Mouse (Mus musculus) lung, embryonic 16.5 days (tissue): ENCODE data around the gene Rab11b. TPM values are rescaled to one million over a fixed set of nuclear protein-coding genes. Genes with fewer than 3 reads are reported as not detected.
A peak's percentile ranks its signal among the peaks of the same experiment; 100 is the strongest.

Experiments used
- ATAC-seq: fragments of 200-750 bp; cut with Nextera tagmentation; 2 replicates; pipeline ENCODE4 v1.8.0; 2017; ENCODE audit warnings: low read depth, mild to moderate bottlenecking, moderate library complexity
- H3K27ac ChIP-seq: fragments of 300-500 bp; sonication (generic); 2 replicates; pipeline ENCODE4 v1.5.1; 2014; ENCODE audit warnings: mild to moderate bottlenecking, control low read depth, low read length
- H3K27me3 ChIP-seq: fragments of 300-500 bp; sonication (generic); 2 replicates; pipeline ENCODE4 v1.6.1; 2014; ENCODE audit warnings: low read depth, low read length, mixed read lengths; ENCODE audit not compliant: control insufficient read depth, insufficient read depth
- H3K36me3 ChIP-seq: fragments of 300-500 bp; sonication (generic); 2 replicates; pipeline ENCODE4 v1.6.1; 2014; ENCODE audit warnings: low read length; ENCODE audit not compliant: control insufficient read depth, insufficient read depth
- H3K4me1 ChIP-seq: fragments of 300-500 bp; sonication (generic); replicated peaks from 2 replicates; pipeline ENCODE4 v1.6.1; 2014; ENCODE audit warnings: low read length, mixed read lengths; ENCODE audit not compliant: control insufficient read depth, insufficient read depth
- H3K4me2 ChIP-seq: fragments of 300-500 bp; sonication (generic); 2 replicates; pipeline ENCODE4 v1.6.1; 2014; ENCODE audit warnings: low read depth, low read length, control low read depth
- H3K4me3 ChIP-seq: fragments of 300-500 bp; sonication (generic); 2 replicates; pipeline ENCODE4 v1.5.1; 2014; ENCODE audit warnings: mild to moderate bottlenecking, low read length, control low read depth
- H3K9ac ChIP-seq: fragments of 300-500 bp; sonication (generic); 2 replicates; pipeline ENCODE4 v1.6.1; 2014; ENCODE audit warnings: low read length, control low read depth
- H3K9me3 ChIP-seq: fragments of 300-500 bp; sonication (generic); 2 replicates; pipeline ENCODE4 v1.6.1; 2016; ENCODE audit warnings: low read length; ENCODE audit not compliant: control insufficient read depth
- WGBS: fragments of 180-500 bp; shearing (Covaris S2); extraction: QIAGEN DNeasy Blood & Tissue Kit; methylation state at CpG from one replicate; pipeline ENCODE4 v1.1.7; 2014; 5-methylcytosine and 5-hydroxymethylcytosine counted together
- polyA plus RNA-seq: library from polyadenylated mRNA; unstranded; fragments of >200 nt; fragmentation: Nextera tagmentation; extraction: Ambion mirVana; gene quantifications from 2 replicates; pipeline ENCODE4 v1.2.1, GENCODE M21; 2015

Gene Rab11b
- 279 and 289 TPM in 2 replicates for polyA plus RNA-seq

GRCm38 (mm10) chr17:33760255-33761165 lies at the start of gene Rab11b:
TSS of gene Rab11b (minus strand) at chr17:33760530.
- H3K4me3 ChIP-seq: peak within 1 kb of the TSS; percentile 72
- no peaks in the 10 kb centered on the region for H3K36me3 ChIP-seq
- peak within 1 kb of the TSS; percentile 69 for H3K4me2 ChIP-seq
- H3K4me1 ChIP-seq: peaks cover 36% of the 10 kb centered on the region
- H3K27me3 ChIP-seq: no peaks in the 10 kb centered on the region
- peak within 1 kb of the TSS; percentile 95 for H3K9ac ChIP-seq
- WGBS: 3% methylated on average over 35 of the region's 35 CpGs
- no peaks in the 10 kb centered on the region for H3K9me3 ChIP-seq
- peak; percentile 99 for ATAC-seq
- peak within 1 kb of the TSS; percentile 99 for H3K27ac ChIP-seq

- no peak for ATAC-seq
- H3K27me3 ChIP-seq: no peaks in the 10 kb centered on the region
- peaks cover 11% of the 10 kb centered on the region for H3K4me1 ChIP-seq
- no peak overlapping the region for H3K4me2 ChIP-seq
- no peak overlapping the region for H3K4me3 ChIP-seq
- whole genome bisulfite sequencing: 26% methylated on average over 10 of the region's 10 CpGs
- H3K9me3 ChIP-seq: no peaks in the 10 kb centered on the region
- peak overlapping the region; percentile 30; the same call in 1 of the 2 replicates for H3K9ac ChIP-seq
- H3K36me3 ChIP-seq: no peaks in the 10 kb centered on the region
- H3K27ac ChIP-seq: no peak overlapping the region
Observed at GRCm38 (mm10) chr17:33808192-33808591, 47.9 kb upstream of the Rab11b start.

- no peaks in the 10 kb centered on the region for H3K9me3 ChIP-seq
- no peak overlapping the region for H3K4me3 ChIP-seq
- H3K27ac ChIP-seq: no peak overlapping the region
- no peak overlapping the region for H3K4me2 ChIP-seq
- H3K27me3 ChIP-seq: no peaks in the 10 kb centered on the region
- H3K9ac ChIP-seq: no peak overlapping the region
- 47% methylated on average over 8 of the region's 9 CpGs for WGBS
- no peak for ATAC-seq
- no peaks in the 10 kb centered on the region for H3K36me3 ChIP-seq
- peaks cover 9% of the 10 kb centered on the region for H3K4me1 ChIP-seq
Observed at GRCm38 (mm10) chr17:33807181-33807888, 47.0 kb upstream of the Rab11b start.

DNA sequence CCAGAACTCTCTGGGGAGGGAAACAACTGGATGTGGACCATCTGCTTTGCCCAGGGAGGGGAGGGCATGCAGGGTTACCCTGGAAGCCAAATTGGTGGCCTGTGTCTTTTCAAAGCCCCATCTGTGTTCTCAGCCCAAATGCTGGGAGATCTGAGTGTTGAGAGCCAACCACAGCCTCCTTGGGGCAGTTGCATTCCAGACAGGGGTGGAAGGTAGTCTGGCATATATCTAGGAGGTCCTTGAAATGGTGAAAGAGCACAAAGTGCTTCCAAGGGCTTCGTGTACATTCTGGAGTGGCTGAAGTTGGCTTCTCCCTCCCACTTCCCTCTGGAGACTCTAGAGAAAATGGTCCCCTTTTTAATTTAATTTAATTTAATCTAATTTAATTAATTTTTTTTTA lies 44.4 kb upstream of the Rab11b start:
- Histone ChIP-seq H3K9me3 (no peaks in the 10 kb centered on the region), H3K9ac (no peak overlapping the region), H3K27me3 (no peaks in the 10 kb centered on the region), H3K27ac (peak overlapping the region; percentile 82), H3K4me3 (no peak overlapping the region), H3K36me3 (no peaks in the 10 kb centered on the region), H3K4me2 (no peak overlapping the region), H3K4me1 (0 out of 2 replicates have a peak, but pooled peaks cover 2% of the 10 kb centered on the region)
- 25% methylated on average over 1 of the region's 1 CpGs for WGBS
- peak; percentile 90 for ATAC-seq

DNA sequence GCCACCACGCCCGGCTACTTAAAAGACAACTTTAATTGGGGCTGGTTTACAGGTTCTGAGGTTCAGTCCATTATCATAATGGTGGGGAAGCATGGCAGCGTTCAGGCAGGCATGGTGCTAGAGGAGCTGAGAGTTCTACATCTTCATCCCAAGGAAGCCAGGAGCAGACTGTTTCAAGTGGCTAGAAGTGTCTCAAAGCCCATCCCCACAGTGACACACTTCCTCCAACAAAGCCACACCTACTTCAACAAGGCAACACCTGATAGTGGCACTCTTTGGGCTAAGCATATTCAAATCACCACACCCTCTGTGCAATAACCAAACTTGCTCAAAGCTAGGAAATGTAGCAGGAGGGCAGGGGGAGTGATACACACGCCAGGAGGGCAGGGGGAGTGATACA lies 43.9 kb upstream of the Rab11b start:
- H3K36me3 ChIP-seq: no peaks in the 10 kb centered on the region
- 56% methylated on average over 4 of the region's 4 CpGs for WGBS
- no peaks in the 10 kb centered on the region for H3K27me3 ChIP-seq
- H3K4me1 ChIP-seq: 0 out of 2 replicates have a peak, but pooled peaks cover 2% of the 10 kb centered on the region
- no peaks in the 10 kb centered on the region for H3K9me3 ChIP-seq
- no peak overlapping the region for H3K4me2 ChIP-seq
- peak; percentile 69 for ATAC-seq
- H3K4me3 ChIP-seq: no peak overlapping the region
- H3K27ac ChIP-seq: peak overlapping the region; percentile 82
- H3K9ac ChIP-seq: no peak overlapping the region

DNA sequence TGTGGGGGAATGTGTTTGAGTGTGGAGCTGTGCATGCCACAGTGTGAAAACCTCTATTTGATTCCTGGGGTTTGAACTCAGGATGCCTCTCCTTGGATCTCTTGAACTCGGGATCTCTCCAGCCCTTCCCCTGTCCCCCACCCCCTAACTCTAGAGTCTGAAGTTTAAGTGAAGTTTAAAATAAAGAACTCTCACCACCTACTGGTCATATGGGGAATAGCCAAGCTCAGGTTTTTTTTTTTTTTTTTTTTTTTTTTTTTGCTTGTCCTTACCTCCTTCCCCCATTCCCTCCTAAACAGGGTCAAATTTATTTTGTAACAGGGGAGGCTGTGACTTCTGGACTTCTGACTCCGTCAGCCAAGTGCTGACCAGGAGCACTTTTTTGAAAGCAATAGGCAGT lies 41.9 kb upstream of the Rab11b start:
- no peak overlapping the region for H3K27ac ChIP-seq
- WGBS: 2% methylated on average over 2 of the region's 2 CpGs
- 0 out of 2 replicates have a peak, but pooled peaks cover 2% of the 10 kb centered on the region for H3K4me1 ChIP-seq
- H3K9me3 ChIP-seq: no peaks in the 10 kb centered on the region
- no peak overlapping the region for H3K4me3 ChIP-seq
- H3K36me3 ChIP-seq: no peaks in the 10 kb centered on the region
- H3K27me3 ChIP-seq: no peaks in the 10 kb centered on the region
- no peak overlapping the region for H3K9ac ChIP-seq
- no peak overlapping the region for H3K4me2 ChIP-seq
- ATAC-seq: no peak

- Histone ChIP-seq H3K27me3 (no peaks in the 10 kb centered on the region), H3K4me1 (no peaks in the 10 kb centered on the region), H3K4me3 (no peak overlapping the region), H3K27ac (no peak overlapping the region), H3K36me3 (no peaks in the 10 kb centered on the region), H3K9me3 (no peaks in the 10 kb centered on the region), H3K4me2 (no peak overlapping the region), H3K9ac (no peak overlapping the region)
- ATAC-seq: no peak
- WGBS: 26% methylated on average over 1 of the region's 1 CpGs
Observed at GRCm38 (mm10) chr17:33799277-33799676, 38.9 kb upstream of the Rab11b start.

- no peaks in the 10 kb centered on the region for H3K9me3 ChIP-seq
- ATAC-seq: no peak
- H3K4me3 ChIP-seq: no peak overlapping the region
- no peak overlapping the region for H3K27ac ChIP-seq
- no peaks in the 10 kb centered on the region for H3K4me1 ChIP-seq
- no peaks in the 10 kb centered on the region; the same call in 1 of the 2 replicates for H3K27me3 ChIP-seq
- H3K4me2 ChIP-seq: no peak overlapping the region
- no peaks in the 10 kb centered on the region for H3K36me3 ChIP-seq
- no peak overlapping the region for H3K9ac ChIP-seq
- WGBS: 42% methylated on average over 3 of the region's 3 CpGs
Observed at GRCm38 (mm10) chr17:33798306-33798705, 38.0 kb upstream of the Rab11b start.

DNA sequence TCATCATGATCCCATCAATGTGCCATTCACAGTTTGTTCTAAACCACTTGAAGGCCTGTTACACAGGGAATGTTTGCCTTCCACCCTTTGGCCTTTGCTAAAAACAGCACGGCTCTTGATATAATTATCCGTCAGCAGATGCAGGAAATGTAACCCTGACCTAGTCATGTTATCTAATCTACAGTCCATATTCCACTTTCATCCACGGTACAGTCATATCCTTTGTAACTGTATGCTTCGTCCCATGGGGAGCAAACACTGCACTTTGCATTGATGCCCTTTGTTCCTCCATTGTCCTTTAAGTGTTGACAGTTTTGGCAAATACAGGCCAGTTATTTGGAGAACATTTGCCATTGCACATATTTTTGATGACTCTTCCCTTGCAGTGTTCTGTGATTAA lies 28.4 kb upstream of the Rab11b start:
- H3K9ac ChIP-seq: no peak overlapping the region
- H3K4me3 ChIP-seq: no peak overlapping the region
- no peaks in the 10 kb centered on the region; the same call in 1 of the 2 replicates for H3K27me3 ChIP-seq
- peaks cover under 1% of the 10 kb centered on the region; the same call in 1 of the 2 replicates for H3K4me1 ChIP-seq
- ATAC-seq: no peak
- no peaks in the 10 kb centered on the region for H3K36me3 ChIP-seq
- H3K4me2 ChIP-seq: no peak overlapping the region
- H3K9me3 ChIP-seq: no peaks in the 10 kb centered on the region
- no peak overlapping the region for H3K27ac ChIP-seq
- WGBS: 23% methylated on average over 4 of the region's 4 CpGs
